Mouse (Mus musculus) liver, embryonic 16.5 days (tissue): Measurements from ENCODE around the gene Ccdc73. TPM values are rescaled to one million over a fixed set of nuclear protein-coding genes. Genes with fewer than 3 reads are reported as not detected.
"Not testable (repeated sequence)": the region's sequence is repeated elsewhere in the genome, so short reads cannot be mapped to it uniquely, and the experiment has no call there.

Source experiments
- ATAC-seq: fragments of 200-750 bp; cut with Nextera tagmentation; 2 replicates; pipeline ENCODE4 v1.8.0; 2017; ENCODE audit warnings: low read depth, mild to moderate bottlenecking, moderate number of reproducible peaks, moderate library complexity
- H3K27ac ChIP-seq: fragments of 300-500 bp; sonication (generic); 2 replicates; pipeline ENCODE4 v1.5.1; 2014; ENCODE audit warnings: mild to moderate bottlenecking, low read length
- H3K27me3 ChIP-seq: fragments of 300-500 bp; sonication (generic); 2 replicates; pipeline ENCODE4 v1.6.1; 2014; ENCODE audit warnings: low read depth, low read length, mixed read lengths; ENCODE audit not compliant: control insufficient read depth, insufficient read depth
- H3K36me3 ChIP-seq: fragments of 300-500 bp; sonication (generic); 2 replicates; pipeline ENCODE4 v1.6.1; 2014; ENCODE audit warnings: mild to moderate bottlenecking; ENCODE audit not compliant: control insufficient read depth, insufficient read depth
- H3K4me1 ChIP-seq: fragments of 300-500 bp; sonication (generic); 2 replicates; pipeline ENCODE4 v1.6.1; 2014; ENCODE audit warnings: low read depth, low read length, mixed read lengths; ENCODE audit not compliant: control insufficient read depth
- H3K4me2 ChIP-seq: fragments of 300-500 bp; sonication (generic); 2 replicates; pipeline ENCODE4 v1.6.1; 2014; ENCODE audit warnings: low read depth, low read length, mixed read lengths
- H3K4me3 ChIP-seq: fragments of 300-500 bp; sonication (generic); 2 replicates; pipeline ENCODE4 v1.5.1; 2014; ENCODE audit warnings: low read depth, mild to moderate bottlenecking, low read length
- H3K9ac ChIP-seq: fragments of 300-500 bp; sonication (generic); 2 replicates; pipeline ENCODE4 v1.6.1; 2014; ENCODE audit warnings: low read depth, low read length
- H3K9me3 ChIP-seq: fragments of 300-500 bp; sonication (generic); replicated peaks from 2 replicates; pipeline ENCODE4 v1.6.1; 2016; ENCODE audit warnings: low read length; ENCODE audit not compliant: control insufficient read depth
- WGBS: fragments of 180-500 bp; shearing (Covaris S2); extraction: QIAGEN DNeasy Blood & Tissue Kit; methylation state at CpG from one replicate; pipeline ENCODE4 v1.1.7; 2014; ENCODE audit not compliant: insufficient replicate concordance; 5-methylcytosine and 5-hydroxymethylcytosine counted together
- polyA plus RNA-seq: library from polyadenylated mRNA; unstranded; fragments of >200 nt; fragmentation: Nextera tagmentation; extraction: Ambion mirVana; gene quantifications from 2 replicates; pipeline ENCODE4 v1.2.1, GENCODE M21; 2015

Ccdc73 gene
- polyA plus RNA-seq, 1 experiment from 2014 or later, result 2.1 TPM

GRCm38 (mm10) chr2:104859060-104859459 lies 8.5 kb upstream of the Ccdc73 start:
- Histone ChIP-seq H3K9ac (no peak overlapping the region), H3K4me2 (no peak overlapping the region), H3K9me3 (no peaks in the 10 kb centered on the region), H3K4me1 (no peaks in the 10 kb centered on the region), H3K36me3 (no peaks in the 10 kb centered on the region), H3K4me3 (no peak overlapping the region), H3K27me3 (no peaks in the 10 kb centered on the region), H3K27ac (no peak overlapping the region)
- no peak for ATAC-seq
- WGBS, result 50% methylated on average over 5 of the region's 5 CpGs

GRCm38 (mm10) chr2:104860426-104860825 lies 7.2 kb upstream of the Ccdc73 start:
- no peaks in the 10 kb centered on the region for H3K27me3 ChIP-seq
- H3K4me2 ChIP-seq, result no peak overlapping the region
- H3K36me3 ChIP-seq, result no peaks in the 10 kb centered on the region
- no peaks in the 10 kb centered on the region for H3K9me3 ChIP-seq
- H3K4me1 ChIP-seq, result no peaks in the 10 kb centered on the region
- no peak overlapping the region for H3K9ac ChIP-seq
- no peak overlapping the region for H3K4me3 ChIP-seq
- no peak overlapping the region for H3K27ac ChIP-seq
- WGBS, result 71% methylated on average over 10 of the region's 10 CpGs
- ATAC-seq, result no peak

GRCm38 (mm10) chr2:104864176-104864860 lies 3.3 kb upstream of the Ccdc73 start:
- ATAC-seq, result no peak
- 50% methylated on average over 4 of the region's 4 CpGs for WGBS

GRCm38 (mm10) chr2:104869101-104869500 lies 1.5 kb downstream of the Ccdc73 start:
- 57% methylated on average over 3 of the region's 3 CpGs for WGBS
- H3K27ac ChIP-seq, result no peak overlapping the region
- H3K4me3 ChIP-seq, result no peak overlapping the region
- no peaks in the 10 kb centered on the region for H3K4me1 ChIP-seq
- no peak for ATAC-seq
- no peak overlapping the region for H3K4me2 ChIP-seq
- no peak overlapping the region for H3K9ac ChIP-seq
- H3K27me3 ChIP-seq, result no peaks in the 10 kb centered on the region
- no peaks in the 10 kb centered on the region for H3K36me3 ChIP-seq
- no peaks in the 10 kb centered on the region for H3K9me3 ChIP-seq

More at GRCm38 (mm10) chr2:104864176-104864860, 3.3 kb upstream of the Ccdc73 start:
- H3K27me3 ChIP-seq, result no peaks in the 10 kb centered on the region
- H3K9ac ChIP-seq, result no peak overlapping the region
- H3K27ac ChIP-seq, result no peak overlapping the region
- no peaks in the 10 kb centered on the region for H3K9me3 ChIP-seq
- no peak overlapping the region for H3K4me3 ChIP-seq
- no peaks in the 10 kb centered on the region for H3K4me1 ChIP-seq
- H3K4me2 ChIP-seq, result no peak overlapping the region
- H3K36me3 ChIP-seq, result no peaks in the 10 kb centered on the region

- Histone ChIP-seq H3K27me3 (no peaks in the 10 kb centered on the region), H3K36me3 (no peaks in the 10 kb centered on the region), H3K9me3 (no peaks in the 10 kb centered on the region), H3K4me3 (no peak overlapping the region), H3K4me1 (no peaks in the 10 kb centered on the region), H3K9ac (no peak overlapping the region), H3K4me2 (no peak overlapping the region), H3K27ac (no peak overlapping the region)
- 59% methylated on average over 8 of the region's 8 CpGs for WGBS
- ATAC-seq, result no peak
Observed at GRCm38 (mm10) chr2:104878794-104879193, 11.2 kb downstream of the Ccdc73 start.

- WGBS, result 76% methylated on average over 18 of the region's 18 CpGs
- Histone ChIP-seq H3K4me2 (no peak overlapping the region), H3K36me3 (no peaks in the 10 kb centered on the region), H3K27me3 (no peaks in the 10 kb centered on the region), H3K9me3 (no peaks in the 10 kb centered on the region), H3K4me1 (no peaks in the 10 kb centered on the region), H3K9ac (no peak overlapping the region), H3K4me3 (no peak overlapping the region), H3K27ac (no peak overlapping the region)
- no peak for ATAC-seq
Observed at GRCm38 (mm10) chr2:104886109-104886508, 18.5 kb downstream of the Ccdc73 start.

GRCm38 (mm10) chr2:104887331-104887730 lies 19.7 kb downstream of the Ccdc73 start:
- ATAC-seq, H3K36me3 ChIP-seq, H3K4me1 ChIP-seq, H3K4me2 ChIP-seq, H3K9ac ChIP-seq, H3K4me3 ChIP-seq, H3K27ac ChIP-seq, H3K27me3 ChIP-seq, H3K9me3 ChIP-seq: not testable (repeated sequence)
- 49% methylated on average over 2 of the region's 2 CpGs for WGBS

GRCm38 (mm10) chr2:104887882-104888566 lies 20.4 kb downstream of the Ccdc73 start:
- 16% methylated on average over 10 of the region's 10 CpGs for WGBS
- no peaks in the 10 kb centered on the region for H3K4me1 ChIP-seq
- H3K27me3 ChIP-seq, result no peaks in the 10 kb centered on the region
- H3K36me3 ChIP-seq, result no peaks in the 10 kb centered on the region
- ATAC-seq, result no peak
- H3K4me3 ChIP-seq, result no peak overlapping the region
- no peaks in the 10 kb centered on the region for H3K9me3 ChIP-seq
- no peak overlapping the region for H3K27ac ChIP-seq
- H3K9ac ChIP-seq, result no peak overlapping the region
- no peak overlapping the region for H3K4me2 ChIP-seq

- no peak overlapping the region for H3K27ac ChIP-seq
- no peak overlapping the region for H3K4me2 ChIP-seq
- H3K27me3 ChIP-seq, result no peaks in the 10 kb centered on the region
- 74% methylated on average over 2 of the region's 2 CpGs for WGBS
- H3K36me3 ChIP-seq, result no peaks in the 10 kb centered on the region
- H3K4me3 ChIP-seq, result no peak overlapping the region
- H3K4me1 ChIP-seq, result no peaks in the 10 kb centered on the region
- no peak overlapping the region for H3K9ac ChIP-seq
- no peak for ATAC-seq
- H3K9me3 ChIP-seq, result no peaks in the 10 kb centered on the region
Observed at GRCm38 (mm10) chr2:104899975-104900374, 32.4 kb downstream of the Ccdc73 start.
